Mouse (Mus musculus) erythroblast, embryonic 14.5 days (primary cell): ENCODE measurements around the gene Usp32.

ENCODE experiments used
- GATA1 ChIP-seq: IDR thresholded peaks from 2 replicates; pipeline ENCODE4 v1.6.1; 2012; ENCODE audit warnings: low read length, inconsistent platforms, mixed read lengths
- TAL1 ChIP-seq: IDR thresholded peaks from 3 replicates; pipeline ENCODE4 v1.6.1; 2012; ENCODE audit warnings: low read length, inconsistent platforms, mixed read lengths

DNA sequence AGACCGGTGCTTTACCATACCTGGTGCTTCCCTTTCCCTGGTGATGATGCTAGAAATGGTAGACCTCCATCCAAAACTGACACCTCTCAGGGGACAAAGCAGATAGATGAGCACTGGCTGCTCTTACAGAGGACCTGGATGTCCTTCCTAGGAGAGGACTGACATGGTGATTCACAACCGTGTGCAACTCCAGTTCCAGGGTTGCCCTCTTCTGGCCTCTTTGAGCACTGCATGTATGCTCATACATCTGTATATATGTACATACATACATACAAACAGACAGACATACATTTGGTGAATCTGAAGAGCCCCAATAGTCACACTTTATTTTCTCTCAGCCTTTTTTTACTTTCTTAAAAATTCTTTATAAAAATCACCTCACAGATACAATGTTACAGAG lies 161.8 kb downstream of the Usp32 start:
- TF ChIP-seq GATA1 = no peak
- TF ChIP-seq TAL1 = no peak
